Mouse (Mus musculus) intestine, postnatal 0 days (tissue): ENCODE measurements around the gene Sv2c. TPM values are rescaled to one million over a fixed set of nuclear protein-coding genes. Genes with fewer than 3 reads are reported as not detected.

Experiments used
- ATAC-seq: fragments of 200-750 bp; cut with Nextera tagmentation; 2 replicates; pipeline ENCODE4 v1.8.0; 2017; ENCODE audit warnings: mild to moderate bottlenecking, moderate TSS enrichment, moderate library complexity
- H3K27ac ChIP-seq: fragments of 300-500 bp; sonication (generic); 2 replicates; pipeline ENCODE4 v1.5.1; 2014; ENCODE audit warnings: mild to moderate bottlenecking, low read depth, low read length, moderate library complexity
- H3K27me3 ChIP-seq: fragments of 300-500 bp; sonication (generic); replicated peaks from 2 replicates; pipeline ENCODE4 v1.6.1; 2014; ENCODE audit warnings: low read length, mixed read lengths; ENCODE audit not compliant: control insufficient read depth, insufficient read depth
- H3K36me3 ChIP-seq: fragments of 300-500 bp; sonication (generic); 2 replicates; pipeline ENCODE4 v1.6.1; 2014; ENCODE audit warnings: mild to moderate bottlenecking, moderate library complexity; ENCODE audit not compliant: control insufficient read depth, insufficient read depth
- H3K4me1 ChIP-seq: fragments of 300-500 bp; sonication (generic); replicated peaks from 2 replicates; pipeline ENCODE4 v1.6.1; 2014; ENCODE audit warnings: antibody characterized with exemption, low read length, mixed read lengths; ENCODE audit not compliant: control insufficient read depth, insufficient read depth
- H3K4me2 ChIP-seq: fragments of 300-500 bp; sonication (generic); replicated peaks from 2 replicates; pipeline ENCODE4 v1.6.1; 2014; ENCODE audit warnings: low read depth, mild to moderate bottlenecking, moderate library complexity
- H3K4me3 ChIP-seq: fragments of 300-500 bp; sonication (generic); 2 replicates; pipeline ENCODE4 v1.5.1; 2014; ENCODE audit warnings: low read depth, low read length
- H3K9ac ChIP-seq: fragments of 300-500 bp; sonication (generic); 2 replicates; pipeline ENCODE4 v1.6.1; 2014; ENCODE audit warnings: mild to moderate bottlenecking, low read depth, low read length
- H3K9me3 ChIP-seq: fragments of 300-500 bp; sonication (generic); 2 replicates; pipeline ENCODE4 v1.6.1; 2016; ENCODE audit warnings: mixed run types; ENCODE audit not compliant: control insufficient read depth
- CTCF ChIP-seq: sonication (generic); IDR thresholded peaks from 2 replicates; pipeline ENCODE4 v1.5.1; 2016; ENCODE audit warnings: low read depth, mild to moderate bottlenecking, control low read depth, antibody characterized with exemption, moderate library complexity
- WGBS: fragments of 180-500 bp; shearing (Covaris S2); extraction: QIAGEN DNeasy Blood & Tissue Kit; methylation state at CpG from one replicate; pipeline ENCODE4 v1.1.7; 2014; 5-methylcytosine and 5-hydroxymethylcytosine counted together
- polyA plus RNA-seq: library from polyadenylated mRNA; unstranded; fragments of >200 nt; fragmentation: Nextera tagmentation; extraction: Ambion mirVana; gene quantifications from 2 replicates; pipeline ENCODE4 v1.2.1, GENCODE M21; 2015

Sv2c gene
- polyA plus RNA-seq, 1 experiment from 2014 or later, result 1.3 TPM

- WGBS, result 81% methylated on average over 11 of the region's 11 CpGs
- no peak for ATAC-seq
These were observed 220.0 kb downstream of the Sv2c start for GRCm38 (mm10) chr13:95912157-95913045.

GRCm38 (mm10) chr13:95910270-95910669 is 222.1 kb downstream of the Sv2c start:
- Histone ChIP-seq H3K4me3 (no peak overlapping the region), H3K4me1 (no peaks in the 10 kb centered on the region), H3K9me3 (no peaks in the 10 kb centered on the region), H3K27me3 (no peaks in the 10 kb centered on the region), H3K27ac (no peak overlapping the region), H3K36me3 (no peaks in the 10 kb centered on the region), H3K4me2 (no peak overlapping the region), H3K9ac (no peak overlapping the region)
- ATAC-seq, result no peak
- no peak for TF ChIP-seq CTCF
- WGBS, result 68% methylated on average over 9 of the region's 9 CpGs

More at GRCm38 (mm10) chr13:95912157-95913045, 220.0 kb downstream of the Sv2c start:
- no peaks in the 10 kb centered on the region for H3K36me3 ChIP-seq
- no peak overlapping the region for H3K4me3 ChIP-seq
- no peaks in the 10 kb centered on the region for H3K27me3 ChIP-seq
- no peak overlapping the region for H3K27ac ChIP-seq
- TF ChIP-seq CTCF, result no peak
- H3K9me3 ChIP-seq, result 0 out of 2 replicates have a peak, but pooled peaks cover 4% of the 10 kb centered on the region
- no peaks in the 10 kb centered on the region for H3K4me1 ChIP-seq
- no peak overlapping the region for H3K9ac ChIP-seq
- H3K4me2 ChIP-seq, result no peak overlapping the region

GRCm38 (mm10) chr13:95909244-95909643 is 223.1 kb downstream of the Sv2c start:
- H3K4me3 ChIP-seq, result no peak overlapping the region
- no peak for ATAC-seq
- no peaks in the 10 kb centered on the region for H3K4me1 ChIP-seq
- 89% methylated on average over 2 of the region's 2 CpGs for WGBS
- H3K27ac ChIP-seq, result no peak overlapping the region
- no peaks in the 10 kb centered on the region for H3K27me3 ChIP-seq
- H3K4me2 ChIP-seq, result no peak overlapping the region
- no peak for TF ChIP-seq CTCF
- no peaks in the 10 kb centered on the region for H3K9me3 ChIP-seq
- H3K9ac ChIP-seq, result no peak overlapping the region
- no peaks in the 10 kb centered on the region for H3K36me3 ChIP-seq

Other genes starting within 250 kb of the Sv2c start
- gene Iqgap2, start 240.7 kb downstream of the Sv2c start, polyA plus RNA-seq, result 31.5 and 35.9 TPM in 2 replicates
- 11.9 and 13.0 TPM in 2 replicates for gene Gm20075, start 51.2 kb downstream of the Sv2c start, polyA plus RNA-seq
- gene Gm17190, start 50.5 kb downstream of the Sv2c start, polyA plus RNA-seq, result not detected in 2 replicates